Mouse (Mus musculus) lung, postnatal 0 days (tissue): ENCODE data around the gene Kat2a.
A peak's percentile ranks its signal among the peaks of the same experiment; 100 is the strongest.

ENCODE experiments used
- CTCF ChIP-seq: IDR thresholded peaks from 2 replicates; pipeline ENCODE4 v1.5.1; 2016; ENCODE audit warnings: antibody characterized with exemption, mild to moderate bottlenecking
- EP300 ChIP-seq: IDR thresholded peaks from 2 replicates; pipeline ENCODE4 v1.6.1; 2016; ENCODE audit warnings: antibody characterized with exemption, mild to moderate bottlenecking, control low read depth

- no peak for TF ChIP-seq CTCF
- peak; percentile 73 for TF ChIP-seq EP300
Measured at GRCm38 (mm10) chr11:100724919-100725512, 12.8 kb upstream of the Kat2a start.
